Mouse (Mus musculus) adrenal gland, adult 18-20 months (tissue): ENCODE measurements around the gene Samt3. TPM values are rescaled to one million over a fixed set of nuclear protein-coding genes. Genes with fewer than 3 reads are reported as not detected.

Source experiments
- DNase-seq, 2 experiments: peaks; one replicate each; pipeline ENCODE4 v3.0.0; 2021 to 2022; ENCODE audit warnings: low spot score in 2 of 2
- long read RNA-seq, 2 experiments: library from polyadenylated mRNA; stranded (forward); transcript quantifications; one replicate each; pipeline ENCODE4 v2.0.0; 2021
- total RNA-seq, 2 experiments: library from RNA; stranded (reverse); gene quantifications; 1 replicate in 1 of 2; 2 replicates in 1 of 2; pipeline ENCODE4 v1.2.3; 2021

Gene Samt3
- not detected for total RNA-seq
- long read RNA-seq, experiment 1, result 0 reads
- long read RNA-seq, experiment 2, result 0 reads

DNA sequence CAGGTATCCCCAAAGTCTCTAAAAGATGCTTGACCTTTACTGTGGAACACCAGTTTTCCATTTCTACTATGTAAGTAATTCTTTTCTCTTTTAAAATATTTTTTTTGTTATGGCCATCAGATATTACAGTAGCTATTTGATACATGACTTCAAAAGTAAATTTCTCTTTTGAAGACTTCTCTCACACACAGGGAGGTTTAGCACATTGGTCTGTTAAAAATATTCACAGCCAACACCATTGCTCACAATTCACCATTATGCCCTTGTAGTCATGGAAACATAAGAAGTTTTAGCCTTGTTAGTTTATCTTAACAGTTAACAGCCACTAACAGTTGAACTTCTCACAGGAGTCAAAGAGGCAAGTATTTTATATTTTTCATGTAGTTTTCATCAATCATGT is at the start of gene Samt3:
TSS of gene Samt3 (plus strand) at position 301 of the 400 bp plus-strand sequence.
- no peak for DNase-seq

DNA sequence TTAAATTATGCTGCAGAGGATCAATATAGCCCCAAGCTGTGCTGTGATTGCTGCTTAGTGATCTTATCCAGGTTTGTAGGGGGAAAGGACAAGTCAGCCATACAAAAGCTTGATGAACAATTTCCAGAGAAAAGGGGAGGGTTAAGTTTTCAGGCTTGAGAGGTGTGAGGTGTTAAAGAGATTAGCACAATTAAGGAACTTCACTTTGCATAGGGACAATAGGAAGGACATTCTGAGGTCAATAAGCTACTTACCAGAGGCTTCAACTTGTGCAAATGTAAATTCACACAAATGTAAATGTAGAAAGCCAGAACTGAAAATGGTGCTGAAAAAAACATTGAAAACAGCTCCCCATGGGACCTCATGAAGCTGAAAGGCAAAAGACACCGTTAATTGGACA is 27.4 kb upstream of the Samt3 start:
- no peak for DNase-seq

DNA sequence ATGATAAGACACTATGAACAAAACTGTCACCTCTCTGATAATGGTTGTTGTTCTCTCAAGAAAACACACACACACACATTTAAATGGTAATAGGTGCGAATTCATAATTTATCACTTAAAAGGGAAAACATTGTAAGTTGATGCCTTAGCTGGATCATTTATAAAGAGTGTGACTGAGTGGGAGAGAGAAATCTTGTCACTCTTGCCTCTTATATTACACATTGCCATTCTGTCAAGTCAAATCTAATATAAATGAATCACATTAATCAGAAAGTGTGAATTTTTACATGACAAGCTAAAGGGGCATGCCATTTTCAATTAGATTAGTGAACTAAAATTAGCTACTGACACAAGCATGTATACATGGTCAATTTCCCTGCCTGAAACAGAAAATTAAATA is 44.7 kb downstream of the Samt3 start:
- DNase-seq, result no peak

Other genes starting within 250 kb of the Samt3 start
- gene 5430427O19Rik, start 173.8 kb upstream of the Samt3 start, total RNA-seq, result under 1 TPM; 0.17 to 0.58 TPM
- 10 to 100 TPM in 1 of 2 experiments, 1 to 10 TPM in 1; 1.6 to 11.7 TPM for gene Nr0b1, start 147.6 kb downstream of the Samt3 start, total RNA-seq